Mouse (Mus musculus) urinary bladder, postnatal 4 days (tissue): Measurements from ENCODE around the gene Ckm.
A peak's percentile ranks its signal among the peaks of the same experiment; 100 is the strongest.

Experiments
- DNase-seq, 2 experiments: peaks; one replicate each; pipeline ENCODE4 v3.0.0; 2021 to 2022; ENCODE audit warnings: low spot score in 2 of 2

The Ckm gene

GRCm38 (mm10) chr7:19430402-19430801 lies 25.8 kb downstream of the Ckm start:
- DNase-seq = no peak

GRCm38 (mm10) chr7:19432475-19432874 lies 27.9 kb downstream of the Ckm start:
- DNase-seq = no peak

DNA sequence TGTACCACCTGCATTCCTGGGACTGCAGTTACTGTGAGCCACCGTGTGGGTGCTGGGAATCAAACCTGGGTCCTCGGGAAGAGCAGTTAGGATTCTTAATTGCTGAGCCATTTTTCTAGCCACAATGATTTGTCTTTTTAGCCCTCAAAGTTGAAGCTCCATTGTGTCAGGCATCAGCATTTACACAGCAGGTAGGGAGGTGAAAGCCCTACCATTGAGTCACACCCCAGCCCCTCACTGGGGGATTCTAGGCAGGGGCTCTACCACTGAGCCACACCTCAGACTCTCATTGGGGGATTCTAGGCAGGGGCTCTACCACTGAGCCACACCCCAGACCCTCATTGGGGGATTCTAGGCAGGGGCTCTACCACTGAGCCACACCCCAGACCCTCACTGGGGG lies 31.7 kb downstream of the Ckm start:
- no peak for DNase-seq

DNA sequence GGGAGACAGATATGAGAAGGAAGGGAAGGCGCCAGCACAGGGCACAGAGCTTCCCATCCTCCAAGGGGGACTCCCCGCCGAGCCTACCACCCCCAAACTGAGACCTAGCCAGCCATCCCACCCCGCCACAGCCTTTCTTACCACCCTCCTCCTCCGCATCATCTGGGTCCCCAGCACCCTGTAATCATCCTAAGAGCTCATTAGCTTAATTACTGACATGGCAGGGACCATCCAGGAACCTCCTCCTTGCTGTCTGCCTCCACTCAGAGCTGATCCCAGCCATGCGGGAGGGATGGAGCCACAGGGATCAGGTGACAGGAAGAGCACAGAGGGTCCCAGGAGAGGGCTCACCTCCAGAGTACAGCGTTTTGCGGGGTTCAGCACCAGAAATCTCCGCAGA lies 32.5 kb downstream of the Ckm start:
- no peak for DNase-seq

DNA sequence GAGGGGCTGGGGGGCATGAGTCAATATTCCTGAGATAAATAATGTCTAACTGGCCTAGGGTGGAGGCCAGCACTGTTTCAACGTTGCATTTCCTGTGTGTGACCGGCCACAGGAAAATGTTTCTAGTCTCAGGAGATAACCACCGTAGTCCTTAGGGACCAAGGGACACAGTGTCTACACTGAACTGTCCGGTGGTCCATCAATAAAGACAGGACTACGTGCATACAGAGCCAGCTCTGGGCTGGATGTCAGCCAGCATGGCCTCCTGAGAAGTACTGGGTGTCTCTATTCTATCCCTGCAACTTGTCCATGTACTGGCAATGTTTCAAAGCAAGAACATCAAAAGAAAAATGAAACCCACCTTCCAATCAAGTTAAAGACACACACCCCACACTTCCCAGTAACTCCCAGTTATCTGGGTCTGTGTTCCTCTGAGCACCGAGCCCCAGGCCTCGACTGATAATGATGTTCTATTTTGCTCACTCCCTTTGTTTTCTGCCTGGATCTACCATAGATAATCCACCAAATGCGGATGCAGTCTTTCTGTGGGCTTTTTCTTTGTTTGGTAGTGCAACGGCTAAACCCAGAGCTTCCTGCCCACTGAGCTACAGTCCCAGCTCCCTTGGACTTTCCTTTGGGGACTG lies 37.0 kb downstream of the Ckm start:
- DNase-seq = no peak

GRCm38 (mm10) chr7:19443344-19443743 lies 38.8 kb downstream of the Ckm start:
- DNase-seq = peak; percentile 65 to 88

- no peak for DNase-seq
Observed at GRCm38 (mm10) chr7:19444801-19445200, 40.2 kb downstream of the Ckm start.

DNA sequence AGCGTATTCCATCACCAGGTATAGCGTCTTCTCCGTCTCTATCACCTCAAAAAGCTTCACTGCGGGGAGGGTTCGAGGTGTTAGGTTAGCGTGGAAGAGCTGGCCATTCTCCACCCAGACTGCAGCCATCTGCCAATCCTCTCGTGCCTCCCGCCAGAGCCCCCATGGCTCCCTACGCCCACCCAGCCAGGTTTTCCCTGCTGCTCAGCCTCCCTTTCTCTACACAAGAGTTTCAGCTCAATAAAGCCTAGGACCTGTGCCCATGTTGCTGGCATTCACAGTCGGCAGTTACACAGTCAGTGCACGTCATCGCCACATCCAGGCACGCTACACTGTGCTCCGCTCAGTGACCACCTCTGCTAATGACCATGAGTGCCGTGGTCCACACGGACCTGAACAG lies 43.1 kb downstream of the Ckm start:
- DNase-seq = no peak

- DNase-seq = no peak
Observed at GRCm38 (mm10) chr7:19449165-19449564, 44.6 kb downstream of the Ckm start.

DNA sequence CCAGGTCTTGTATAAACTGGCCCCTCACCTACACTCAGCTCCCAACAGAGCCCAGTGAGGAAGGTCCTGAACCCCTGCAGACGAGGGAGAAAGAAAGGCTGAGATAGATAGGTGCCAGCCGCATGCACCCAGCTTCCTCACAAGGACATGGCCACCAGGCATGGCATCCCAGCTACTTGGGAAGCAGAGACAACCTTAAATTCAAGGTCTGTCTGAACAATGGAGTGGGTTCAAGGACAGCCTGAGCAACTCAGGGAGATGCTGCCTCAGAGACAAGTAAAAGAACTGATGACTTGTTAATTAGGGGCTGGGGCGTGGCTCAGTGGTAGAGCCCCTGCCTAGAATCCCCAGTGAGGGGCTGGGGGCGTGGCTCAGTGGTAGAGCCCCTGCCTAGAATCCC lies 50.6 kb downstream of the Ckm start:
- DNase-seq = no peak

GRCm38 (mm10) chr7:19455819-19456495 lies 51.4 kb downstream of the Ckm start:
- DNase-seq = no peak

DNA sequence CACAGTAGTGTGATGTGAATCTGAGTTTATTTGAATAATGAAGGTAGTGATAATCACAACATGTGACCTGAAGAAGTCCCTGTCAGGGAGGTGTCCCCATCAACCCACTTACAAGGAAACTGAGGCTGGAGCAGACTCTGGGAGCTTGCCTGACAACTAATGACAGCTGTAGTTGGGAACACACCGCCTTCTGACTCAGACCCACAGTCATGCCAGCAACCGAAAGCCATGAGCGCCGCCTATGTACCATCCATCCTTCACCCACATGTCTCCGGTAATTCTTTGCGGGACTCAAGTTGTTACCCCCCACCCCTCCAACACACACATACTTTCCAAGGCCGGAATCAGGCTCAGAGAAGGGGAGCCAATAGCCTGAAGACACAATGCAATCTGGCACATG lies 52.1 kb downstream of the Ckm start:
- DNase-seq = no peak

- no peak for DNase-seq
Observed at GRCm38 (mm10) chr7:19457414-19458071, 53.0 kb downstream of the Ckm start.

DNA sequence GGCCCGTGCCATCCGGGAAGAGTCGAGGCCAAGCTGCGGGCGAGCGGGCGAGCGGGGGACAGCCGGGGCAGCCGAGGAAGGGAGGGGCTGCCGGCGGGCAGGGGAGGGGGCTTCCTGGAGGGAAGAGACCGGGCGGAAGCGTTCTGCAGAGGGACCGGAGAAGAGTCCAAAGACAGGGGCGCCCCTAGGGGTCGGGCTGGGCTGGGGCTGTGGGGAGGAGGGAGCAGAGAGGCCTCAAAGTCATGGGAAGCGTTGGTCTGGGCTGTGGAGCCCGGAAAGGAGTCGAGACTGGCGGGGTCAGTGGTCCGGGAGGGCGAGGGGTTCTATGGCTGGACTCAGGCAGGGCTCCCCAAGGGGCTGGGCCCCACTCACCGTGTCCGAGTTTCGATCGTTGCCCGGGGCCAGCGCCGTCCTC lies 53.5 kb downstream of the Ckm start:
- peak; percentile 64 to 80 for DNase-seq

DNA sequence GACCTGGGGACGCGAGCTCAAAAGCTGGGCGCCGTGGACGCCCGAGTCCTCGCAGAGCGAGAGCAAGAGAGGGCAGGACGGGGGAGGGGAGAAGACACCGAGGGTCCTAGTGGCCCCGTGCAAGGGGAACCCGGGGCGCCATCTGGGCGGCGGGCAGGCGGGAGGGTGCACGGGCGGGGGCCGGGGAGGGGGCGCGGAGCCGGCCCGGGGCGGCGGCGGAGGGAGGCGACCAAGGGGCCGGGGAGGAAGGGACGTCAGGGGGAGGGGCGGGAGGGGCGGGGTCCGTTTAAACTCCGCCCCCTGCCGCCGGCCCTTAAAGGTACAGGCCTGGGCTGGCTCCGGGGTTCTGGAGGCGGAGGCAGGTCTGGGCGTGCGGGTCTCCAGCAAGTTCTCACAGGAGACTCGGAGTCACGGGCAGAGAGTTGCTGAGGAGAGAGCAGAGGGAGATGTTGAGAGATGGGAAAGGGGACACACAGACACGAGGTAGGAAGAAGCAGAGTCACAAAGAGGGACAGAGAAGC lies 54.1 kb downstream of the Ckm start, which contains the start of gene Mark4:
Mark4 (minus strand) TSS at position 231 of the 521 bp plus-strand sequence.
- DNase-seq = peak; percentile 76 to 81

DNA sequence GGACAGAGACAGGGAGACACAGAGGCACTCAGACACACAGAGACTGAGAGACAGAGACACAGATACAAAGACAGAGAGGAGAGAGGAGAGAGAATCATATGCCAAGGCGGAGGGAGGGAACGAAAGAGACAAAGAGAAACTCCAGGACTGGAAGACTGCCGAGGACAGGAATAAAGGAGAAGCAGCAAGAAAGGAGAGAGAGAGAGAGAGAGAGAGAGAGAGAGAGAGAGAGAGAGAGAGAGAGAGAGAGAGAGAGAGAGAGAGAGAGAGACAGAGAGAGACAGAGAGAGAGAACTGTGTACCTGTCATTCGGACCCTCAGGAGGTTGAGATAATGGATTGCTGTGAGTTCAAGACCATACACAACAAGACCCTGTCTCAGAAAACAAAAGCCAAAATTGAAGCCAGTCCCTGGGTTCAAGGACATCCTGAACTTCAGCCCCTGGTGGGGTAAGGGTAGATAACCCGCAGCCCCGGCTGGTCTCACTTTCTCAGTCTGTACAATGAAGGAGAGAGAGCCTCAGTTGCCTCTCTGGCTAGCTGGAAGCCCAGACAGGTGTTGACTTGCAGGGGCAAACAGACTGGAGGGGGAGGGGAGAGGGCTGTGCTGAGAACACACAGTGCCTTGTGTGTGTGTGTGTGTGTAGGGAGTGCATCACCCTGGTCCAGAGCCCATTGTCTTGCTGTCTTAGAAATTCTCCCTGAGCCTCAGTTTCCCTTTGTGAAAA lies 54.7 kb downstream of the Ckm start:
- no peak for DNase-seq

DNA sequence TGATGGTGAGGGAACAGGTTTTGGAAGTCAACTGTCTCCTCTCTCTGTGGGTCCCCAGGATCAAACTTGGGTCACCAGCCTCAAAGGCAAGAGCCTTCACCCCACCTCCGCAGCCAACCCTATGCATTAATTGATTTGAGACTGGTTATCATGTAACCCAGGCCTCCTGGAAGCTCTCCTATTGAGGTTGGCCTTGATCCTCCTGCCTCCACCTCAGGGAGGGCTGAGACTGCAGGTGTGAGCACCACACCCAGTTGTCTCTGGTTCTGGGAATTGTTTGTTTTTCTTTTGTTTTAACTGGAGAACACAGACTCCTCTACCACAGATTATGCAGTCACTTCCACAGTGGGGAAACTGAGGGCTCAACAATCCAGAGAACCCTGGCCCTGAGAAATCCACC lies 55.9 kb downstream of the Ckm start:
- no peak for DNase-seq

DNA sequence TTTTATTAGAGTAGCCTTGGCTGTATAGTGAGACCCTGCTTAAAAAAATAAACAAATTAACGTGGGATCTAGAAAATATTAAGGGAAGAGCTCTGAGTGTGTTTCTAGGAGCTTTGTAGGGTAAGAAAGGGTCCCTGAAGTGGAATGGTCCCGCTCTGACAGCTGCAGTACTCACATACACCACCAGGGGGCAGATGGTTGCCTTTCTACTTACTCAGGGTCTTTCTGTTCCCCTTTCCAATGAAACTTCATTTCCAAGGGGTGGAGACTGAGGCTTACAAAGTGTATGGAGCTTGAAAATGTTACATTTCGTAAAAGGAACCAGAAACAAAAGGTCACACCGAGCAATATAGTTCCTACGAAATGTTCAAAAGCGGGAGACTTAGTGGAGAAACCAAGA lies 56.9 kb downstream of the Ckm start:
- DNase-seq = peak in 1 of 2 experiments; percentile 70

GRCm38 (mm10) chr7:19462443-19462842 lies 57.9 kb downstream of the Ckm start:
- no peak for DNase-seq

- DNase-seq = no peak
Observed at GRCm38 (mm10) chr7:19462884-19463381, 58.4 kb downstream of the Ckm start, which contains the start of gene Exoc3l2. TSS of gene Exoc3l2 (plus strand) at chr7:19463331.

GRCm38 (mm10) chr7:19464367-19465307 lies 60.1 kb downstream of the Ckm start:
- no peak for DNase-seq
